Mouse (Mus musculus): ENCODE data around the gene Ncs1. TPM values are rescaled to one million over a fixed set of nuclear protein-coding genes. Genes with fewer than 3 reads are reported as not detected.

The Ncs1 gene
- total RNA-seq (2015; ENCODE audit: low replicate concordance) (not detected in 2 replicates), total RNA-seq (2017; ENCODE audit: low replicate concordance) (not detected in 2 replicates)

DNA sequence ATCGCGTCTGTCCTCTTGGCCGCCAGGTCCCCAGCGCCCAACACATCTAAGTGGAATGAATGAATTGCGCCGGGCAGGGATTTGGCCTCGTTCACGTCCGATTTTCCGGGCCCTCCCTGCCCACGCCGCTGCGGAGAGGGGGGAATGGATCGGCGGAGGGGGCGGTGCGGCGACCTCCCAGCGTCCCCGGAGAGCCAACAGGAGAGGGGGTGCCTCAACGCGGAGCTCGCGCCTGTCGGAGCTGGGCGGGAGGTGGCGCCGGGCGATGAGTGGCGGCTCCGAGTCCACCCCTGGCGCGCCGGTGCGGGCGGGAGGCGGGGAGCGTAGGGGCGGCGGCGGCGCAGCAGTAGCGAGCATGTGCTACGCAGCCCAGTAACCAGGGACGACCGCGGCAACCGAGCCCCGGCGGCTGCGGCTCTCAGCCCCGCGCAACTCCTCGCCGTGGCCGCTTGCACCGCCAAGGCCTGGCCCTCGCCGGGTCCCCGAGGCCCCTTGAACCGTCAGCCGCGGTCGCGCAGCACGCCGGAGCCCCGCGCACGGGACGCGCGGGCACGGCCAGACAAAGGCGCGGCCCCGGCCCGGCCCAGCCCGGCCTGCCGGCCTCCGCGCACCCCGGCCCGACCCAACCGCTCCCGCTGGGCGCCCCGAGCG is at the start of gene Ncs1:
Gene Ncs1, plus strand, starts transcription at position 333 of the 651 bp plus-strand sequence.
- ATAC-seq (replicated peaks; ENCODE audit: low FRiP score, poor library complexity, severe bottlenecking): no peak

GRCm38 (mm10) chr2:31198621-31199020 is 47.0 kb upstream of the Ncs1 start:
- ATAC-seq (replicated peaks; ENCODE audit: low FRiP score, poor library complexity, severe bottlenecking): no peak

DNA sequence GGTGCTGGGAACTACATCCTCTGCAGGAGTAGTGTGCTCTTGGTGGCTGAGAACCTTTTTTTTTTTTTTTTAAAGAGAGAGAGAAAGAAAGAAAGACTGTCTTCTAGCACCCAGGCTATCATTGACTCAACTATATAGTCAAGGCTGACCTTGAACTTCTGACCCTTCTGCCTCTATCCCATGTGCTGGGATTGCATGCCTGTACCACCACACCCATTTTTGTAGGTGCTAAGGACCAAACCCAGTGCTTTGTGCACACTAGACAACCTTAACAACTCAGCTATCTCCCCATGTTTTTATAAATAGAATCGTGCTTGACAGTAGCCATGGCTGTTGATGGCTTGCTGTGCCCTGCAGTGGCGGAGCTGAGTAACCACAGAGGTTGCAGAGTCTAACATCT is 45.6 kb upstream of the Ncs1 start:
- ATAC-seq (replicated peaks; ENCODE audit: low FRiP score, poor library complexity, severe bottlenecking): no peak

- no peak for ATAC-seq (replicated peaks; ENCODE audit: low FRiP score, poor library complexity, severe bottlenecking)
Observed at GRCm38 (mm10) chr2:31201851-31202250, 43.8 kb upstream of the Ncs1 start.

- ATAC-seq (replicated peaks; ENCODE audit: low FRiP score, poor library complexity, severe bottlenecking): no peak
Observed at GRCm38 (mm10) chr2:31202357-31202756, 43.3 kb upstream of the Ncs1 start.

DNA sequence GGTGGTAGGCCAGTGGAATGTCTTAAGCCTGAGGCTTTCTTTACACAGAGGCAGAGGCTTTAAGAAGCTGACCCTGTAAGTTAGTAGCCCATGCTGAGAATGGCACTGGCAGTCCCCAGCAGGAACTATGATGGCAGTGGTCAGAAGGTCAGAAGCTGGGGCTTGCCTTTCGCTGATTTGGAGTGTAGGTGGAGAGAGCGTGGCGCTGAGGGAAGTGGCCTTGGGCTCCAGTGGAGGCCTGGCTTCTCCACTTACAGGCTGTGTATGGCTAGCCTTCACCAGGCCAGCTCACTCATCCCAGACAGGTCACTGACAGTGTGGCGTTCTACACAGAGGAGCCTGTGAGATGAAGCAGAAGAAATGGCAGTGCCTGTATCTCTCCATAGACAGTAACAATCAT is 42.7 kb upstream of the Ncs1 start:
- ATAC-seq (replicated peaks; ENCODE audit: low FRiP score, poor library complexity, severe bottlenecking): no peak

DNA sequence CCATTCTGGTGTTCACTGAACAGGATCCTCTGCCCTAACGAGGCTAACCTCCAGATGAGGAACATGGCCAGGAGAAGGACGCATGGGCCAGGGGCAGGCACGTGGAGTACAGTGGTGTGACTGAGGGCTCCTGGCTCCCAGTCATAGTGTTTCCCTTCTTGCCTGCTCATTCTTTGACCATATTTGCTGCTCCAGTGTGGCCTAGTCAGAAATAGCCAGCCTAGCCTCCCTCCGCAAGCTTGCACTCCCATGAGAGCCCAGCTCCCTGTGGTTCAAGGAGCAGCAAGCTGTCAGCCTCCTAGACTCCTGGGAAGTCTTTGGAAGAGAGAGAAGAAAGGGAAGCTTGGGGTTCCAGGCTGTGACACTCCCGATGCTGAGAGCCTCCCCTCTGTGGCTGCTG is 40.9 kb upstream of the Ncs1 start:
- no peak for ATAC-seq (replicated peaks; ENCODE audit: low FRiP score, poor library complexity, severe bottlenecking)

GRCm38 (mm10) chr2:31206211-31206610 is 39.4 kb upstream of the Ncs1 start:
- no peak for ATAC-seq (replicated peaks; ENCODE audit: low FRiP score, poor library complexity, severe bottlenecking)

DNA sequence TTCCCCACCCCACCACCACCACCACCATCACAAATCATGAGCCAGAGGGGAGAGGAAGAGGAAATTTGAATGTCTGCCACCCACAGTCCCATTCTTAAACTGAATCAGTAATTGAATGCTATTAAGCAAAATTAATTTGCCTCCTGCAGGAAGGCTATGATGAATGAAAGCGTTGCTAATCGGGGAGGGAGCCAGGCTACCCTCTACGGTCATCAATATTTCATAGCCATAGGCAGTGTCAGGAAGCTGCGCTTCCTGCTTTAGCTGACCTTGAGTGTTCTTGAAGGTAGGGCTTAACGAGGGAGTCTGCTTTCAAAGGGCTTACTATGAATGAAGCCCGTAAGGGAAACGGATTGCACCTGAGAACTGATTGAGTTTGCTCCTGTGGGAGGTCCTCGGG is 38.7 kb upstream of the Ncs1 start:
- no peak for ATAC-seq (replicated peaks; ENCODE audit: low FRiP score, poor library complexity, severe bottlenecking)

GRCm38 (mm10) chr2:31208544-31209142 is 37.0 kb upstream of the Ncs1 start:
- no peak for ATAC-seq (replicated peaks; ENCODE audit: low FRiP score, poor library complexity, severe bottlenecking)

DNA sequence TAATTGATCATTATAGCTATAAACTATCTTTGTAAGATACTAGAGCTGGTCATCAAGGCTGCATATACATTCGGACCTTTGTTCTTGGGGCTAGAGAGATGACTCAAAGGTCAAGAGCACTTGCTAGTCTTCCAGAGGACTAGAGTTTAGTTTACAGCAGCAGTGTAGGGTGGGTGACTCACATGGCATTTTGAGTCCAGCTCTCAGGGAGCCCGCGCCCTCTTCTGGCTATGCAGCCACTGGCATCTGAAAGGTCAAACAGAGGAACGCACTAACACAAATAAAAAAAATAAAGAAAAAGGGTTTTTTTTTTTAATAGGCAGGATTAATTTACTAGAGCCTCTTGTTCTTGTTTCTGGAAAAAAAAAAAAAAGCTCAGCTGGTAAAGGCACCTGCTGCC is 36.1 kb upstream of the Ncs1 start:
- ATAC-seq (replicated peaks; ENCODE audit: low FRiP score, poor library complexity, severe bottlenecking): no peak

- ATAC-seq (replicated peaks; ENCODE audit: low FRiP score, poor library complexity, severe bottlenecking): no peak
Observed at GRCm38 (mm10) chr2:31210144-31210847, 35.3 kb upstream of the Ncs1 start.

DNA sequence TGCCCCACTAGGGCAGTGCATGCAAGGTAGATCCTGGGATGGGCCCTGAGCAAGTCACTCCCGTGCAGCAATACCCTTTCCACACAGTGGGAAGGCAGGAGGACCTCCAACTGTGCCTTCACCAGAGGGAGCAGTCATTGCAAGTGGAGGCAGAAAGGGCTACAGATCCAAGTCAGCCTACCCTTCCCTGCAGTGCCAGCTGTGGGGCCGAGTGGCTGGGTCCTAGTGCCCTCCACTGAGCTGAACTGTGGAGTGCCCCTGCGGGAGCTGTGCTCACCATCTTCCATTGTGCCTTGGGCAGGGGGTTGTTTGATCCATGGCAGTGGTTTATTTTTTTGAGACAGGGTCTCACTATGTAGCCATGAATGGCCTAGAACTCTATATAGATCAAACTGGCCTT is 34.4 kb upstream of the Ncs1 start:
- no peak for ATAC-seq (replicated peaks; ENCODE audit: low FRiP score, poor library complexity, severe bottlenecking)

- ATAC-seq (replicated peaks; ENCODE audit: low FRiP score, poor library complexity, severe bottlenecking): no peak
Observed at GRCm38 (mm10) chr2:31214211-31214796, 31.3 kb upstream of the Ncs1 start.

- ATAC-seq (replicated peaks; ENCODE audit: low FRiP score, poor library complexity, severe bottlenecking): no peak
Observed at GRCm38 (mm10) chr2:31218611-31219010, 27.0 kb upstream of the Ncs1 start.

DNA sequence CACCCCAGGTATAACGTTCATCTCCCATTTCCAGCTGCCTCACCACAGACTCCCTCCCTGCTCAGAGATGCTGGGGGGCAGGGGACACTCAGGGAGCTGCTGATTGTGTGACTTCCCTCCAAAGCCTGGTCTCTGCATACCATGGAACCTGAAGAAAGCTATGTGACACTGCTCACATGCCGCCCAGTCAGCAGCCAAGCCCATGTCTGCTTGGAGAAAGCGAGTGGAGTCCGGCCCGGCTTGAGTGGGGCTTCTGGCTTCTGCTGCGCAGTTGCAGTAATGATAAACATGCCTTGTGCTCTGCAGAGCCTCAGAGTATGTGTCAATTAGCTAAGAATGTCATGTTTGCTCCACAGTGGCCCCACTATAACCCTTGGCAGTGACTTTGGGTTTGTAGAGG is 26.2 kb upstream of the Ncs1 start:
- no peak for ATAC-seq (replicated peaks; ENCODE audit: low FRiP score, poor library complexity, severe bottlenecking)

- no peak for ATAC-seq (replicated peaks; ENCODE audit: low FRiP score, poor library complexity, severe bottlenecking)
Observed at GRCm38 (mm10) chr2:31220844-31221243, 24.8 kb upstream of the Ncs1 start.

DNA sequence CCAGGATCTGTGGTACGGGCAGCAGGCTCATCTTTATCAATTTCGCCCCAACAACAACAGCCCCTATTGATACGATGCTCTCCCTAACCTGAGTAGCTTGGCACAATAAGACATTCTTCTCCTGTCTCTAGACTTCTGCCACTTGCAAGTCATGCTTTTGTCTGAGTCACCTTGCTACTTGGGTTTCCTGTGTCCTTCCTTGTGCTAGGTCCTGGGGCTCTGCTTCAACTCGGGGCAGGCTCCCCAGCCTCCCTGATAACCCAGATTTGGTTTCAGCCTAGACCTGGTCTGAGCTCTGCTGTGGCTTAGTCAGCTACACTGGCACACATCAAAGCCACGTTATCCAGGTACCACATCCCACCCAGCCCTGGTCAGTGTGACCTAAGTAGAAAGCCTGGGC is 24.0 kb upstream of the Ncs1 start:
- ATAC-seq (replicated peaks; ENCODE audit: low FRiP score, poor library complexity, severe bottlenecking): no peak

GRCm38 (mm10) chr2:31228768-31229311 is 16.8 kb upstream of the Ncs1 start:
- ATAC-seq (replicated peaks; ENCODE audit: low FRiP score, poor library complexity, severe bottlenecking): no peak

- ATAC-seq (replicated peaks; ENCODE audit: low FRiP score, poor library complexity, severe bottlenecking): no peak
Observed at GRCm38 (mm10) chr2:31239203-31239696, 6.4 kb upstream of the Ncs1 start.

Data from erythroblast, adult 5-6 weeks (primary cell).